Mouse (Mus musculus): ENCODE measurements around the gene Man1a2.

The Man1a2 gene

GRCm38 (mm10) chr3:100562455-100562854, 122.8 kb downstream of the Man1a2 start:
- no peak for DNase-seq (ENCODE audit: low spot score)

- DNase-seq (ENCODE audit: low spot score): no peak
Observed at GRCm38 (mm10) chr3:100561561-100562175, 123.6 kb downstream of the Man1a2 start.

GRCm38 (mm10) chr3:100559431-100559830, 125.9 kb downstream of the Man1a2 start:
- DNase-seq (ENCODE audit: low spot score): no peak

GRCm38 (mm10) chr3:100558211-100558708, 127.0 kb downstream of the Man1a2 start:
- DNase-seq (ENCODE audit: low spot score): no peak

DNA sequence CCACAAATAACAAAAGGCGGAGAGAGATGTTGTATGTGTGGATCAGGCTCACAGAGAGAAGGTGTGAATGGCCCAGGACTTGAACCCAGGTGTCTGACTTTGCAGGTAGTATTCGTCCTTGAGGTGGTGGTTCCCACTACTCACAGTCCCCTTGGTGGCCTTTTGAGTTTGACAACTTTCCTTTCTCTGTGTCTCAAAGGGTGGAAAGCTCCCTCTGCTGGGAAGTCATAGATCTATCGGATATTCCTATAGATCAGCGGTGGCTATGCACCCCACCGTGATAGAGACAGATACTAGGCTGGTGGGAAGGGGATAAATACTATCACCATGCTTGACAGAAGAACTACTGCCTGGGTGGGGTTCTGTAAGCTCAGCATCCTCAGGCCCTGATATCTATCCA, 130.5 kb downstream of the Man1a2 start:
- no peak for DNase-seq (ENCODE audit: low spot score)

- DNase-seq (ENCODE audit: low spot score): no peak
Observed at GRCm38 (mm10) chr3:100552171-100552570, 133.1 kb downstream of the Man1a2 start.

- DNase-seq (ENCODE audit: low spot score): no peak
Observed at GRCm38 (mm10) chr3:100547913-100548292, 137.4 kb downstream of the Man1a2 start.

- DNase-seq (ENCODE audit: low spot score): no peak
Observed at GRCm38 (mm10) chr3:100547162-100547912, 138.0 kb downstream of the Man1a2 start.

DNA sequence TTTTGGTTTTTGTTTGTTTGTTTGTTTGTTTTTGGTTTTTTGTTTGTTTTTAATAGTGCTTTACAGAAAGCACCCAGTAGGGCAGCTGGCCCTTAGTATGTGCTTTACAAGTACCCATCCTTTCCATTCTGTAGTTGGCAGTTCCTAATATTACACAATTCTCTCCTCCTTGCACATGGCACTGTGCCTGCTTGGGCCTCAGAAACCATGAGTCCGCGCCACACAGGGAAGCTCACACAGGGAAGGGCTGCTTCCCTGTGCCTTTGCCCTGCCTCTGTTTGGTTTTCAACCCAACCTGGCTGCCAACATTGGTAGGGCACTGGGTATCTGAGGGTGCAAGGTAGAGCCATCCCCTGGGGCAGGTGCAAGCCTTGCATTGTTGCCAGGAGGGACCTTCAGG, 148.6 kb downstream of the Man1a2 start:
- DNase-seq (ENCODE audit: low spot score): no peak

DNA sequence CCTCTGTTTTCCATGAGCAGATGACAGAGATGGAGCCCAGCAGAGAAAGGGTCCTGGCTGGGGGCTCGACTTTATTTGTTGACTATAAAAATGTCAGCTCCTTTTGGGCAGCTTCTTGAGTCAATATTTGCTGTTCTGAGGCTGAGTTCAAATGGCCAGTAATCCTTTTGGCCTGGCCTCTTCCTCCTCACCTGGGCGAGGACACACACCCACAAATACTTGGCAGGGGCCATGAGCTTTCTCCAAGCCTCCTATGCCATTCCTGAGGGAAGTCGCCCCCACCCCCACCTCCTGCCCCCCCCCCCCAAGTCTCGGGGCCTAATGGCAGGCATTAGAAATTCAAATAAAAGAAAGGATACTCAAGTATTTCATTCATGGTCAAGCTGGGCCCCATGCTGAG, 149.4 kb downstream of the Man1a2 start:
- no peak for DNase-seq (ENCODE audit: low spot score)

DNA sequence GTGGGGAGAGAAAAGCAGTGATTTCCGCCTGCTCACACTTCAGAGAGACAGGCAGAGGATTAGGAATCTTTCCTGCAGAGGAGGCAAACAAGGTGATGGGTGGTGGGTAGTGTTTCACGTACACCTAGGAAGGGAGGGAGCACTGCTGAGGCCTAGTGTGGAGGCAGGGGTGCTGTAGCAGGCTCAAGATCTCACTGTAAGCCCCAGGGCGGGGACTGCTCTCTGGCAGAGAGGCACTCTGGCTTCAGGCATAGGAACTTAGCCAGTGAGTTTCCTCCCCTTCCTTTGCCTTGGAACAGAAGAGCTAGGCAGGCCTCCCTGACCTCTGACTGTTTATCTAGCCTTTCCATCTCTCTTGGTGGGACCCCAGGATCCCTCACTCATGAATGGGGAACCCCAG, 150.0 kb downstream of the Man1a2 start:
- no peak for DNase-seq (ENCODE audit: low spot score)

- no peak for DNase-seq (ENCODE audit: low spot score)
Observed at GRCm38 (mm10) chr3:100534394-100534793, 150.9 kb downstream of the Man1a2 start.

- no peak for DNase-seq (ENCODE audit: low spot score)
Observed at GRCm38 (mm10) chr3:100533429-100533828, 151.9 kb downstream of the Man1a2 start.

GRCm38 (mm10) chr3:100530919-100531318, 154.4 kb downstream of the Man1a2 start:
- DNase-seq (ENCODE audit: low spot score): no peak

GRCm38 (mm10) chr3:100530244-100530788, 155.0 kb downstream of the Man1a2 start:
- DNase-seq (ENCODE audit: low spot score): no peak

- no peak for DNase-seq (ENCODE audit: low spot score)
Observed at GRCm38 (mm10) chr3:100522671-100523070, 162.6 kb downstream of the Man1a2 start.

DNA sequence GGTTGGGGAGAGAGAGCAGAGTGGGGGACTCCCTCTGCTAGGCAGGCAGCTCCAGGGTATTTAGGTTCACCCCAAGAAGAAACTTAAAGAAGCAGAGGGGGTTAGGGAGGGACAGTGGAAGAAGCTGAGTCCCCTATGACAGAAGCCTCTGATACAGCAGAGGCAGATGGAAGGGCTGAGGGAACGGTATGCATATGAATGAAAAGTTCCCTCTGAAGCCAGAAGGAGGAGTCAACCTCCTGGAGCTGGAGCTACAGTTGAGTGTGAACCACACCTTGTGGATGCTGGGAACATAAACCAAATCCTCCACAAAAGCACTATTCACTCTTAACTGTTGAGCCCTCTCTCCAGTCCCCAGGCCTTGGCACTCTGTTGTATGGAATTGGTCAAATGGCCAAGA, 163.7 kb downstream of the Man1a2 start:
- DNase-seq (ENCODE audit: low spot score): no peak

DNA sequence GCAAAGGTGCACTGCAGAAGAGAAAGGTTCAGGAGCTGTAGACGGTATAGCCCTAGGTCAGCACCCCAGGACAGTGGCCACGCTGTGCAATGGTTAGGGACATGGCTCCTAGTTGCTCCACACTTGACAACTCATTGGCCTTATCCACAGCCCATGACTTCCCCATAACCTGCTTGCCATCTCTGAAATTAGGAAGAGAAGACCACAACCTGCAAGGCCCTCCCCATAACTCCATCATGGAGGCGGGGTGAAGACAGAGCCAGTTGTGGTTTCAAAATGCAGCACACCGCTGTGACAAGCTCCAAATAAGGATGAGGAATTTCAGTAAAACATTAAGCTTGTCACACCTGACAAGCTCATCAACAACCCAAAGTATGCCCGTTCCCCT, 169.6 kb downstream of the Man1a2 start:
- DNase-seq (ENCODE audit: low spot score): no peak

DNA sequence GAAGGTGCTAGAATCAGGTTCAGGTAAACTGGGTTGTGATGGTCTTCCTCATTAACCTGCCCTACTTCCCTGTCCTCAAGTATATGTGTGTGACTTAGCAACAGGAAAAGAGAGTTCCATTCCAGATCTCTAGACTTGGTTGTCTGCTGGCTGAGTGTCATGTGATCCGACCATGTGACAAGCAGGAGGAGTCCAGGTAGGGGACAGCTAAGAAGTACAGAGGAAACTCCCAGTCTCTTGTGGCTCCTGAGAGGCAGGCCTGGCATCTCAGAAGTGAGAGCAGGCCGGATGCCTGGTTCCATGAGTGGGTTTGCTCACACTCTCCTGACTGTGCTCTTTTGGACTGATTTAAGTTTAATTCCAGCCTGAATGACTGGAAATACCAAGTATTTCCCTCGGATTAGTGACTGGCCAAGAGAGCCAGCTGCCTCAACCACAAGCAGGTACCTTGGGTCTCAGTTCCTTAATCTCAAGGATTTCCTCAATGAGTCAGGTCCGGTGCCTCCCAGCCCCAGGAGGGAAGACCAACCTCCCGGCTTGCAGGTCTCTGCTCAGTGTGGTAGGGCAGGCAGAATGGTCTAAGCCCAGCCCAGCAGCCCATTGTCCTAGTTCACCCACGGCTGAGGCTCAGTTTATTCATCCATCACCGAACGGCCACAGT, 170.1 kb downstream of the Man1a2 start:
- DNase-seq (ENCODE audit: low spot score): no peak
